Mouse (Mus musculus) midbrain, embryonic 11.5 days (tissue): ENCODE measurements at regions not wholly inside any gene's neighbourhood (a gene's known extent, or its start where the extent isn't known, plus 50 kb on each side); places are given as distances from the start of the nearest gene placed in this dataset.
"Not testable (repeated sequence)": the region's sequence is repeated elsewhere in the genome, so short reads cannot be mapped to it uniquely, and the experiment has no call there.

ENCODE experiments used
- ATAC-seq: fragments of 200-750 bp; cut with Nextera tagmentation; 2 replicates; pipeline ENCODE4 v1.8.0; 2017; ENCODE audit warnings: moderate TSS enrichment, moderate library complexity; ENCODE audit not compliant: low FRiP score
- DNase-seq: peaks from one replicate; pipeline ENCODE4 v3.0.0; 2015; ENCODE audit warnings: low spot score; ENCODE audit errors: missing footprints
- H3K27ac ChIP-seq: fragments of 300-500 bp; sonication (generic); 2 replicates; pipeline ENCODE4 v1.5.1; 2014; ENCODE audit warnings: low read depth, low read length
- H3K27me3 ChIP-seq: fragments of 300-500 bp; sonication (generic); 2 replicates; pipeline ENCODE4 v1.6.1; 2014; ENCODE audit warnings: mild to moderate bottlenecking, low read length, moderate library complexity, mixed read lengths; ENCODE audit not compliant: control insufficient read depth, insufficient read depth
- H3K36me3 ChIP-seq: fragments of 300-500 bp; sonication (generic); 2 replicates; pipeline ENCODE4 v1.6.1; 2014; ENCODE audit warnings: mild to moderate bottlenecking, low read length, moderate library complexity, mixed read lengths; ENCODE audit not compliant: control insufficient read depth, insufficient read depth
- H3K4me1 ChIP-seq: fragments of 300-500 bp; sonication (generic); 2 replicates; pipeline ENCODE4 v1.6.1; 2014; ENCODE audit warnings: low read length; ENCODE audit not compliant: control insufficient read depth, insufficient read depth
- H3K4me2 ChIP-seq: fragments of 300-500 bp; sonication (generic); 2 replicates; pipeline ENCODE4 v1.6.1; 2014; ENCODE audit warnings: mild to moderate bottlenecking, moderate library complexity
- H3K4me3 ChIP-seq: fragments of 300-500 bp; sonication (generic); 2 replicates; pipeline ENCODE4 v1.5.1; 2014; ENCODE audit warnings: low read depth, low read length
- H3K9ac ChIP-seq: fragments of 300-500 bp; sonication (generic); 2 replicates; pipeline ENCODE4 v1.6.1; 2014; ENCODE audit warnings: low read length
- H3K9me3 ChIP-seq: fragments of 300-500 bp; sonication (generic); 2 replicates; pipeline ENCODE4 v1.6.1; 2016; ENCODE audit warnings: low read length; ENCODE audit not compliant: control insufficient read depth
- WGBS: fragments of 180-500 bp; shearing (Covaris S2); extraction: QIAGEN DNeasy Blood & Tissue Kit; methylation state at CpG from one replicate; pipeline ENCODE4 v1.1.7; 2014; 5-methylcytosine and 5-hydroxymethylcytosine counted together

DNA sequence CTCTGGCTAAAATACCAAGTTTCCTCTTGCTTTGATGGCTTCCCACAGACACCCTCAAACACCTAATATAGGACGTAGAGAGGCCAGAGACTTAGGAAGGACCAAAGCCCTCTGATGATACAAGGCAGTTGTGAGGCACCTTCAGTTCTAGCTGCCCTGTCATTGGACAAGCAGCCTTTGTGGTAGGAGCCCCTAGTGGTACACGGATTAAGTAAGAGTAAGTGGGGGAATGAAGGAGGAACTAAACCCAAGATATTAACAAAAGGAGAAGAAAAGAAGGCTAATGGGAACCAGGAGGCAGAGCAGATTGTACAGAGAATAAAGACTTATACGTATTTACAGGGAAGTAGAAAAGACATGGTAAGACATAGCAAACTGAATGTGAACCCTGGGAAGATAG lies 352.3 kb upstream of the Tmco5 start:
- H3K4me3 ChIP-seq, H3K27me3 ChIP-seq, DNase-seq, H3K4me2 ChIP-seq, H3K4me1 ChIP-seq, H3K36me3 ChIP-seq, H3K9me3 ChIP-seq, H3K9ac ChIP-seq, ATAC-seq, H3K27ac ChIP-seq: not testable (repeated sequence)
- WGBS = 88% methylated on average over 1 of the region's 3 CpGs

- H3K27me3 ChIP-seq = no peaks in the 10 kb centered on the region
- no peak overlapping the region for H3K4me2 ChIP-seq
- no peak overlapping the region for H3K4me3 ChIP-seq
- H3K36me3 ChIP-seq = no peaks in the 10 kb centered on the region
- no peak overlapping the region for H3K27ac ChIP-seq
- 76% methylated on average over 1 of the region's 1 CpGs for WGBS
- ATAC-seq (no peak), DNase-seq (no peak)
- H3K4me1 ChIP-seq = no peaks in the 10 kb centered on the region
- no peak overlapping the region for H3K9ac ChIP-seq
- peaks cover 10% of the 10 kb centered on the region; the same call in 1 of the 2 replicates for H3K9me3 ChIP-seq
Observed at GRCm38 (mm10) chr2:116536453-116536852, 342.0 kb upstream of the Tmco5 start.

GRCm38 (mm10) chr2:116559350-116559749 lies 319.1 kb upstream of the Tmco5 start:
- Histone ChIP-seq H3K9ac (no peak overlapping the region), H3K27ac (no peak overlapping the region), H3K9me3 (no peaks in the 10 kb centered on the region), H3K4me2 (no peak overlapping the region), H3K4me1 (no peaks in the 10 kb centered on the region), H3K27me3 (no peaks in the 10 kb centered on the region), H3K4me3 (no peak overlapping the region), H3K36me3 (no peaks in the 10 kb centered on the region)
- no peak for DNase-seq
- no peak for ATAC-seq

DNA sequence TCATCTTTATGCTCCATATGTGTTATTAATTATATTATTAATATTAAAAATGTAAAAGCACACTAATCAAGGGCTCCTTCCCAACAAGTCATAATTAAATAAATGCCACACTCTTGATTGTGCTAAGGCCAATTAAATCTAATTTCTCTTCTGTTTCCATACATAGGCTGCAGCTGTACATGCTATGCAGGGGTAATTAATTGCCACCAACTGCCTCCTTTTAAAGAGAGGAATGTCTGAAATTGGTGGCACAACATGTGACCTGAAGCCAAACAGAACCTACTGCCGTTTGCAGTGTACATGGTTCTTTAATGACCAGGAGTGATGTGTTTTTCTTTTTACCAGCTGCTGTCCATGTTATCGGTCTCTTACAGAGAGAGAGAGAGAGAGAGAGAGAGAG lies 294.5 kb upstream of the Tmco5 start:
- Histone ChIP-seq H3K4me2 (no peak overlapping the region), H3K9me3 (no peaks in the 10 kb centered on the region), H3K27ac (no peak overlapping the region), H3K4me3 (no peak overlapping the region), H3K9ac (no peak overlapping the region), H3K36me3 (no peaks in the 10 kb centered on the region), H3K4me1 (no peaks in the 10 kb centered on the region), H3K27me3 (no peaks in the 10 kb centered on the region)
- ATAC-seq (no peak), DNase-seq (no peak)
- 47% methylated on average over 2 of the region's 2 CpGs for WGBS

- H3K36me3 ChIP-seq = no peaks in the 10 kb centered on the region
- no peak overlapping the region for H3K4me2 ChIP-seq
- no peaks in the 10 kb centered on the region for H3K4me1 ChIP-seq
- DNase-seq (no peak), ATAC-seq (no peak)
- no peaks in the 10 kb centered on the region for H3K27me3 ChIP-seq
- 88% methylated on average over 11 of the region's 11 CpGs for WGBS
- no peak overlapping the region for H3K9ac ChIP-seq
- H3K27ac ChIP-seq = no peak overlapping the region
- H3K4me3 ChIP-seq = no peak overlapping the region
- H3K9me3 ChIP-seq = no peaks in the 10 kb centered on the region
Observed at GRCm38 (mm10) chr2:116586203-116586959, 292.1 kb upstream of the Tmco5 start.

GRCm38 (mm10) chr2:116605869-116606268 lies 272.6 kb upstream of the Tmco5 start:
- no peak overlapping the region for H3K27ac ChIP-seq
- no peaks in the 10 kb centered on the region for H3K4me1 ChIP-seq
- WGBS = 90% methylated on average over 5 of the region's 5 CpGs
- DNase-seq = no peak
- no peak overlapping the region for H3K4me3 ChIP-seq
- H3K4me2 ChIP-seq = no peak overlapping the region
- ATAC-seq = no peak
- no peak overlapping the region for H3K9ac ChIP-seq
- H3K9me3 ChIP-seq = no peaks in the 10 kb centered on the region
- H3K27me3 ChIP-seq = no peaks in the 10 kb centered on the region
- H3K36me3 ChIP-seq = no peaks in the 10 kb centered on the region

DNA sequence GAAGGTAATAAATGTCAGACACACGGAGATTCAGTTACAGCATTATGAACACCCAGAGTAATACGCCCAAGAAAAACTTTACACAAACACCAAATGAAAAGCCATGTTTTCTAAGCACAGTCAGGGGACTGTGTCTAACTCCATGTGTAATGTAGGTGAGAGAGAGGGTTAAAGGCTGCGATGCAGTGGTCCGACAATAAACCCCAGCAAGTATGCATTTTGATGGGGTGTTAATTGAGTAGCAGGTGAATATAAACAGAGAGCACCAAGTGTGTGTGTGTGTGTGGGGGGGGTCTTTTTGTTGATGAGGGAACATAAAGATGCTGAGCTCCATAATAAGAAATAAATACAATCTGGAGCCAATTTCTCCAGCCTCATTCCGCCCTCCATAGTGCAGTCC lies 238.6 kb upstream of the Tmco5 start:
- Histone ChIP-seq H3K27me3 (no peaks in the 10 kb centered on the region), H3K36me3 (no peaks in the 10 kb centered on the region), H3K4me1 (no peaks in the 10 kb centered on the region), H3K27ac (no peak overlapping the region), H3K9ac (no peak overlapping the region), H3K9me3 (no peaks in the 10 kb centered on the region), H3K4me3 (no peak overlapping the region), H3K4me2 (no peak overlapping the region)
- WGBS = 88% methylated on average over 5 of the region's 5 CpGs
- DNase-seq (no peak), ATAC-seq (no peak)

DNA sequence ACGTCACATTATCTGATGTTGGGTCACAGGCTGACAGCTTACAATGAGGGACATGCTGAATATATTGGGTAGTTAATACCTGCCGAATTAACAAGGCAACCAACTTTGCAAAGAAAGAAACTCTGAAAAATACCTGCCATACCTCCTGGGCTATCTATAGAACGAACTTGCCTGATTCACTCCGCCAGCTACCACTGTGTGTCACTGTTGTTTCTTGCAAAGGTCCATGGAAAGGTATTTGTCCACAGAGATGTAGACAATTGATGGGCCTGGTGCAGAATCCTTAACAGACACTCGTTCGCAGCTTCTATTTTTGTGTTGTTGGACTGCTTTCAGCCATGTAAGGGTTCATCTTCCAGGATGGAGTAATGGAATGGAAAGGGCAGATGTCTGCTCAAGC lies 226.4 kb upstream of the Tmco5 start:
- no peak overlapping the region for H3K4me3 ChIP-seq
- H3K27me3 ChIP-seq = no peaks in the 10 kb centered on the region
- no peaks in the 10 kb centered on the region for H3K4me1 ChIP-seq
- ATAC-seq (no peak), DNase-seq (no peak)
- 86% methylated on average over 6 of the region's 6 CpGs for WGBS
- no peaks in the 10 kb centered on the region for H3K9me3 ChIP-seq
- H3K36me3 ChIP-seq = no peaks in the 10 kb centered on the region
- no peak overlapping the region for H3K4me2 ChIP-seq
- no peak overlapping the region for H3K9ac ChIP-seq
- no peak overlapping the region for H3K27ac ChIP-seq

- Histone ChIP-seq H3K27ac (no peak overlapping the region), H3K9ac (no peak overlapping the region), H3K9me3 (no peaks in the 10 kb centered on the region), H3K36me3 (no peaks in the 10 kb centered on the region), H3K4me1 (no peaks in the 10 kb centered on the region), H3K4me3 (no peak overlapping the region), H3K4me2 (no peak overlapping the region), H3K27me3 (no peaks in the 10 kb centered on the region)
- ATAC-seq = no peak
- WGBS = 77% methylated on average over 4 of the region's 4 CpGs
- DNase-seq = no peak
Observed at GRCm38 (mm10) chr2:116685756-116686155, 192.7 kb upstream of the Tmco5 start.
